Comparison of ENCODE assay signal across 24 mouse cellular contexts in genomic region chr12:76373991-76374390, GRCm38 (mm10). TPM values are rescaled to one million over a fixed set of nuclear protein-coding genes. Genes with fewer than 3 reads are reported as not detected.
DNase-seq lines count a peak whose midpoint lies in the region; ATAC-seq and TF ChIP-seq lines count a peak whose summit lies in the region.
"Had no signal": no experiment of that assay in that cellular context is flagged by ENCODE, and none has a peak within 500 bp of the region (broad histone marks: within the 10 kb centered on the region; RNA-seq: fewer than 3 reads in every experiment).

No protein-coding gene starts in this region.

- H3K4me3 ChIP-seq in gastrocnemius, adult 2 months: no peak overlapping the region
- no peak overlapping the region for H3K4me3 ChIP-seq in limb, embryonic 12.5 days (replicated peaks)
- no peak overlapping the region for H3K4me3 ChIP-seq in limb, embryonic 10.5 days
- H3K4me3 ChIP-seq: forebrain, embryonic 10.5 days; hindbrain, embryonic 12.5 days; midbrain, embryonic 12.5 days; stomach, embryonic 15.5 days had no signal

- peaks cover 30% of the 10 kb centered on the region for H3K4me1 ChIP-seq in limb, embryonic 12.5 days (replicated peaks)
- peaks cover 33% of the 10 kb centered on the region for H3K4me1 ChIP-seq in limb, embryonic 10.5 days

- DNase-seq in gastrocnemius, adult 2 months: no peak
- no peak for DNase-seq in gastrocnemius, adult 18-20 months (ENCODE audit: low spot score)
- DNase-seq in limb, embryonic 10.5 days (ENCODE audit: low spot score): no peak
- DNase-seq in CD4-positive helper T cell, adult 2 months (ENCODE audit: low read depth, low spot score): peak; percentile 80
- DNase-seq in left cerebral cortex, adult 18-20 months (ENCODE audit: low spot score in 2 of 2): no peak
- DNase-seq: adrenal gland, postnatal 14 days; cerebellum, adult 2 months; gastrocnemius, postnatal 36 days; kidney, adult 2 months; lung, adult 18-20 months; lung, postnatal 10 days; right cerebral cortex, adult 18-20 months; right cerebral cortex, postnatal 4 days; thymus, postnatal 36 days had no signal

- no peak for ATAC-seq in limb, embryonic 12.5 days (ENCODE audit: insufficient number of reproducible peaks, insufficient read depth, low FRiP score, low TSS enrichment, low read depth)
- peak; percentile 1 for ATAC-seq in inflammation-experienced regulatory T-cells, adult 6 months
- ATAC-seq in frontal cortex, adult (ENCODE audit: low TSS enrichment): no peak
- ATAC-seq: forebrain, embryonic 16.5 days had no signal

- no peaks in the 10 kb centered on the region for H3K27me3 ChIP-seq in limb, embryonic 12.5 days
- no peaks in the 10 kb centered on the region for H3K27me3 ChIP-seq in limb, embryonic 10.5 days (ENCODE audit: low read depth, poor library complexity, severe bottlenecking)
- H3K27me3 ChIP-seq: hindbrain, embryonic 12.5 days; midbrain, embryonic 12.5 days; stomach, embryonic 15.5 days had no signal

- 0 out of 2 replicates have a peak overlapping the region, but pooled peaks have one; percentile 3 for H3K27ac ChIP-seq in gastrocnemius, adult 2 months
- H3K27ac ChIP-seq in limb, embryonic 12.5 days: 0 out of 2 replicates have a peak overlapping the region, but pooled peaks have one; percentile 8
- no peak overlapping the region for H3K27ac ChIP-seq in limb, embryonic 10.5 days
- H3K27ac ChIP-seq: forebrain, embryonic 10.5 days; hindbrain, embryonic 12.5 days; kidney, postnatal 0 days; midbrain, embryonic 12.5 days; stomach, embryonic 15.5 days had no signal

- 71% methylated on average over 6 of the region's 6 CpGs for WGBS in limb, embryonic 12.5 days
- WGBS in limb, embryonic 10.5 days: 69% methylated on average over 6 of the region's 6 CpGs

- intact Hi-C loops in gastrocnemius, adult 2 months (cut with DNase I): no loop called here

- no peaks in the 10 kb centered on the region for H3K9me3 ChIP-seq in limb, embryonic 12.5 days
- H3K9me3 ChIP-seq in limb, embryonic 10.5 days (replicated peaks): no peaks in the 10 kb centered on the region
- H3K9me3 ChIP-seq: forebrain, embryonic 10.5 days; hindbrain, embryonic 12.5 days; midbrain, embryonic 12.5 days; stomach, embryonic 15.5 days had no signal

- no peaks in the 10 kb centered on the region for H3K36me3 ChIP-seq in limb, embryonic 12.5 days
- H3K36me3 ChIP-seq in limb, embryonic 10.5 days: no peaks in the 10 kb centered on the region
- H3K36me3 ChIP-seq: forebrain, embryonic 10.5 days; hindbrain, embryonic 12.5 days; midbrain, embryonic 12.5 days; stomach, embryonic 15.5 days had no signal

- no peak overlapping the region for H3K9ac ChIP-seq in limb, embryonic 12.5 days (replicated peaks)
- H3K9ac ChIP-seq: hindbrain, embryonic 12.5 days; midbrain, embryonic 12.5 days; stomach, embryonic 15.5 days had no signal

- TF ChIP-seq CTCF in gastrocnemius, adult 2 months (IDR thresholded peaks at IDR 0.05): no peak

- 0 out of 2 replicates have a peak overlapping the region, but pooled peaks have one; percentile 11 for H3K4me2 ChIP-seq in limb, embryonic 12.5 days
- H3K4me2 ChIP-seq: hindbrain, embryonic 12.5 days; midbrain, embryonic 12.5 days; stomach, embryonic 15.5 days had no signal

RNA-seq across cellular contexts. Expression of gene Zbtb1, which starts 3.9 kb away (rescaled TPM):
- 1 to 10 TPM; 3.6 to 4.3 TPM for total RNA-seq in gastrocnemius, adult 2 months (2021)
- total RNA-seq in gastrocnemius, adult 18-20 months (2021): 1 to 10 TPM; 3.9 to 4.0 TPM
- 11.8 and 12.2 TPM in 2 replicates for polyA plus RNA-seq in limb, embryonic 12.5 days (2016; fragmentation: Nextera tagmentation; extraction: Ambion mirVana)
- polyA plus RNA-seq in limb, embryonic 10.5 days (2016; fragmentation: Nextera tagmentation; extraction: Ambion mirVana): 9.7 and 11.1 TPM in 2 replicates
- 10 to 100 TPM; 20.2 to 26.2 (median 25.2) TPM for polyA plus RNA-seq in inflammation-experienced regulatory T-cells, adult 6 months (2017; shearing (Covaris generic))
- 1 to 10 TPM; 5.6 to 6.1 TPM for total RNA-seq in left cerebral cortex, adult 18-20 months (2021)

RNA-seq across cellular contexts. Expression of gene Zbtb25, which starts 4.6 kb away (rescaled TPM):
- 1 to 10 TPM; 6.5 to 7.2 TPM for total RNA-seq in gastrocnemius, adult 2 months (2021)
- 1 to 10 TPM; 5.8 to 8.5 TPM for total RNA-seq in gastrocnemius, adult 18-20 months (2021)
- polyA plus RNA-seq in limb, embryonic 12.5 days (2016; fragmentation: Nextera tagmentation; extraction: Ambion mirVana): 19.4 and 21.7 TPM in 2 replicates
- polyA plus RNA-seq in limb, embryonic 10.5 days (2016; fragmentation: Nextera tagmentation; extraction: Ambion mirVana): 15.9 and 16.3 TPM in 2 replicates
- 10 to 100 TPM in 2 of 3 experiments, 1 to 10 TPM in 1; 7.2 to 17.0 (median 16.5) TPM for polyA plus RNA-seq in inflammation-experienced regulatory T-cells, adult 6 months (2017; shearing (Covaris generic))
- 10 to 100 TPM; 15.9 to 16.6 TPM for total RNA-seq in left cerebral cortex, adult 18-20 months (2021)

RNA-seq across cellular contexts. Expression of gene Hspa2, which starts 30.0 kb away (rescaled TPM):
- 1 to 10 TPM; 6.9 to 7.0 TPM for total RNA-seq in gastrocnemius, adult 2 months (2021)
- 1 to 10 TPM; 7.1 to 9.7 TPM for total RNA-seq in gastrocnemius, adult 18-20 months (2021)
- 5.2 and 6.4 TPM in 2 replicates for polyA plus RNA-seq in limb, embryonic 12.5 days (2016; fragmentation: Nextera tagmentation; extraction: Ambion mirVana)
- 4.8 and 4.9 TPM in 2 replicates for polyA plus RNA-seq in limb, embryonic 10.5 days (2016; fragmentation: Nextera tagmentation; extraction: Ambion mirVana)
- polyA plus RNA-seq in inflammation-experienced regulatory T-cells, adult 6 months (2017; shearing (Covaris generic)): 1 to 10 TPM; 2.6 to 5.7 (median 3.4) TPM
- total RNA-seq in left cerebral cortex, adult 18-20 months (2021): 10 to 100 TPM; 63.8 to 79.8 TPM

RNA-seq across cellular contexts. Expression of gene Ppp1r36, which starts 43.3 kb away (rescaled TPM):
- not detected for total RNA-seq in gastrocnemius, adult 2 months (2021)
- total RNA-seq in gastrocnemius, adult 18-20 months (2021): under 1 TPM in 1 of 2 experiments, not detected in 1; 0.19 TPM
- polyA plus RNA-seq in limb, embryonic 12.5 days (2016; fragmentation: Nextera tagmentation; extraction: Ambion mirVana): 3.2 and 4.3 TPM in 2 replicates
- polyA plus RNA-seq in limb, embryonic 10.5 days (2016; fragmentation: Nextera tagmentation; extraction: Ambion mirVana): 1.0 and 2.2 TPM in 2 replicates
- not detected for polyA plus RNA-seq in inflammation-experienced regulatory T-cells, adult 6 months (2017; shearing (Covaris generic))
- 1 to 10 TPM; 1.6 to 1.8 TPM for total RNA-seq in left cerebral cortex, adult 18-20 months (2021)
- total RNA-seq: adrenal gland, postnatal 14 days; gastrocnemius, postnatal 36 days had no signal
- polyA plus RNA-seq: large intestine, adult 2 months had no signal

RNA-seq across cellular contexts. Expression of gene Akap5, which starts 49.3 kb away (rescaled TPM):
- total RNA-seq in gastrocnemius, adult 2 months (2021): under 1 TPM; 0.31 to 0.48 TPM
- under 1 TPM; 0.28 to 0.30 TPM for total RNA-seq in gastrocnemius, adult 18-20 months (2021)
- 2.0 and 2.3 TPM in 2 replicates for polyA plus RNA-seq in limb, embryonic 12.5 days (2016; fragmentation: Nextera tagmentation; extraction: Ambion mirVana)
- 1.2 and 1.9 TPM in 2 replicates for polyA plus RNA-seq in limb, embryonic 10.5 days (2016; fragmentation: Nextera tagmentation; extraction: Ambion mirVana)
- polyA plus RNA-seq in inflammation-experienced regulatory T-cells, adult 6 months (2017; shearing (Covaris generic)): 1 to 10 TPM; 1.6 to 4.6 (median 3.1) TPM
- 10 to 100 TPM; 81.5 to 81.9 TPM for total RNA-seq in left cerebral cortex, adult 18-20 months (2021)

Comparison
In these comparisons a context has a peak if more than half of its experiments do, and no peak if none do; other contexts are left out.
1. RNA of gene Hspa2, which starts 30.0 kb away (total RNA-seq): 63.8 to 79.8 TPM in left cerebral cortex, adult 18-20 months; 7.1 to 9.7 TPM in gastrocnemius, adult 18-20 months and 6.9 to 7.0 TPM in gastrocnemius, adult 2 months; every median in the first group is over 4 times any median in the second.